Mouse (Mus musculus): ENCODE results near the gene Sh3gl2. TPM values are rescaled to one million over a fixed set of nuclear protein-coding genes. Genes with fewer than 3 reads are reported as not detected.

Sh3gl2 gene
- polyA plus RNA-seq (2014; fragmentation: Nextera tagmentation; extraction: Ambion mirVana), result 4.7 and 5.2 TPM in 2 replicates

GRCm38 (mm10) chr4:85205071-85205635 is at the start of gene Sh3gl2:
Gene Sh3gl2, plus strand, starts transcription at chr4:85205126.
- Histone ChIP-seq H3K9ac (replicated peaks; ENCODE audit: low read length) (peak within 1 kb of the TSS; percentile 59), H3K36me3 (replicated peaks; ENCODE audit: control insufficient read depth, insufficient read depth, low read depth, low read length) (no peaks in the 10 kb centered on the region), H3K27ac (replicated peaks; ENCODE audit: low read depth, low read length) (no peak within 1 kb of the TSS), H3K9me3 (replicated peaks; ENCODE audit: control insufficient read depth, low read length) (no peaks in the 10 kb centered on the region), H3K4me1 (ENCODE audit: control insufficient read depth, insufficient read depth, low read length) (no peaks in the 10 kb centered on the region; the same call in 1 of the 2 replicates), H3K27me3 (ENCODE audit: control insufficient read depth, insufficient read depth, low read length) (peaks cover 20% of the 10 kb centered on the region), H3K4me2 (ENCODE audit: low read depth, low read length) (peak within 1 kb of the TSS; percentile 97), H3K4me3 (ENCODE audit: low read depth, low read length) (peak within 1 kb of the TSS; percentile 67)
- under 1% methylated on average over 47 of the region's 48 CpGs for WGBS
- DNase-seq (ENCODE audit: low spot score), result peak; percentile 58
- ATAC-seq (replicated peaks; ENCODE audit: insufficient number of reproducible peaks, low FRiP score, low TSS enrichment, low read depth), result peak; percentile 82

GRCm38 (mm10) chr4:85161156-85161555 is 43.8 kb upstream of the Sh3gl2 start:
- ATAC-seq (replicated peaks; ENCODE audit: insufficient number of reproducible peaks, low FRiP score, low TSS enrichment, low read depth), result no peak

DNA sequence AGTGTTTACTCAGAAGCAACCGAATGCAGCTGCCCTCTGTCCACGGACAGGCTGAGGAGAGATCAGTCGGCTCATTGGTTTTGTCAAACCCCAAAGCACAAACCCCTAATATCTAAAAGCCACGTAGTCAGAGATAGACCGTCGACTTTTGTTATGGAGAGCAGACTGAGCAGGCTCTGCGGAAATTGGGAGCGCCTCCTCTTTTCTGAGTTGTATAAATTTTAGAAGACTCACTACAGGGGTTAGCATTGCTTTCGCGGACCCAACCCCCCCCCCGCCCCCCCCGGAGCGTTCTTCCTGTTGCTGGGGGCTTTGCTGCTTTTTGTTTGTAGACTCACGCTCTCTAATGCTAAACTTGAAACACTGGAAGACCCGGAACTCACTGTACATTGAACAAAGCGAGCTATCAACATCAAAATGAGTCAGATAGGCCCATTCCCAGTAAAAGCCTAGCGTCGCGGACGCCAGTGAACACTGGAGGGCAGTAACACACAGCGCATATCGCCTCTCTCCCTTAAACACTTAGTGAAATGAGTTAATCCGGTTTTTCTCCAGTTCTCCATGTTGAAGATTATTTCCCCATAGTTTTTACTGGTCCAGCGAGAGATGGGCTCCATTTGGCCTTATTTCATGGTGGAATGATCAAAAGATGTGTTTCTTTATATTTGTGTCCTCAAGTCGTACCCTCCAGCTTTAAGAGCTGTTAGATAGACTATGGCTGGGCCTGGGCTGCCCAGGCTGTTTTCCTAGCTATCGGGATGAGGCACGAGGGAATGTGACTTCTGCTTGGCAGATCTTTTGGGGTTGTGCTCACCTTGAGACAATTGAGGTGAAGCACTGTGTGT is 42.2 kb upstream of the Sh3gl2 start:
- no peak; the same call in 1 of the 2 replicates for ATAC-seq (replicated peaks; ENCODE audit: insufficient number of reproducible peaks, low FRiP score, low TSS enrichment, low read depth)
- no peak overlapping the region for H3K4me3 ChIP-seq (ENCODE audit: low read depth, low read length)
- no peaks in the 10 kb centered on the region for H3K36me3 ChIP-seq (replicated peaks; ENCODE audit: control insufficient read depth, insufficient read depth, low read depth, low read length)
- 29% methylated on average over 27 of the region's 27 CpGs for WGBS
- H3K9ac ChIP-seq (replicated peaks; ENCODE audit: low read length), result no peak overlapping the region
- H3K27me3 ChIP-seq (ENCODE audit: control insufficient read depth, insufficient read depth, low read length), result no peaks in the 10 kb centered on the region; the same call in 1 of the 2 replicates
- H3K9me3 ChIP-seq (replicated peaks; ENCODE audit: control insufficient read depth, low read length), result no peaks in the 10 kb centered on the region
- H3K4me2 ChIP-seq (ENCODE audit: low read depth, low read length), result no peak overlapping the region
- no peaks in the 10 kb centered on the region for H3K4me1 ChIP-seq (ENCODE audit: control insufficient read depth, insufficient read depth, low read length)
- DNase-seq (ENCODE audit: low spot score), result peak; percentile 84
- H3K27ac ChIP-seq (replicated peaks; ENCODE audit: low read depth, low read length), result no peak overlapping the region

More at GRCm38 (mm10) chr4:85161156-85161555, 43.8 kb upstream of the Sh3gl2 start:
- peak; percentile 9 for DNase-seq (ENCODE audit: low spot score)
- H3K9ac ChIP-seq (replicated peaks; ENCODE audit: low read length), result no peak overlapping the region
- no peak overlapping the region for H3K27ac ChIP-seq (replicated peaks; ENCODE audit: low read depth, low read length)
- no peaks in the 10 kb centered on the region for H3K36me3 ChIP-seq (replicated peaks; ENCODE audit: control insufficient read depth, insufficient read depth, low read depth, low read length)
- no peak overlapping the region for H3K4me3 ChIP-seq (ENCODE audit: low read depth, low read length)
- H3K9me3 ChIP-seq (replicated peaks; ENCODE audit: control insufficient read depth, low read length), result no peaks in the 10 kb centered on the region
- no peaks in the 10 kb centered on the region for H3K4me1 ChIP-seq (ENCODE audit: control insufficient read depth, insufficient read depth, low read length)
- H3K27me3 ChIP-seq (ENCODE audit: control insufficient read depth, insufficient read depth, low read length), result no peaks in the 10 kb centered on the region; the same call in 1 of the 2 replicates
- WGBS, result 70% methylated on average over 4 of the region's 4 CpGs
- H3K4me2 ChIP-seq (ENCODE audit: low read depth, low read length), result no peak overlapping the region

DNA sequence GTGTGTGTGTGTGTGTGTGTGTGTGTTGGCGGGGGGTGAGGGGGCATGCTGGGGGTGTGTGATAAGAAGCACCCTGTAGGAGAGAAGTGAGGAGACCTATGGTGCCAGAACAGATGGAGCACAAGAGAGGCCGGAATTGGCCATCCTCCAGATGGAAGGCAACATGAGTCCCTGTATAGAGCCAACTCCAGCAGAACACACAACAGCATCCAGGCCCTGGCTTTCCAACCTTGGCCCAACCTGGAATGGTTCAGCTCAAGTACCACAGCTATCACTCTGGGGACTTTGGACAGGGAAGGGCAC is 41.7 kb upstream of the Sh3gl2 start:
- no peak for DNase-seq (ENCODE audit: low spot score)
- H3K36me3 ChIP-seq (replicated peaks; ENCODE audit: control insufficient read depth, insufficient read depth, low read depth, low read length), result no peaks in the 10 kb centered on the region
- H3K4me1 ChIP-seq (ENCODE audit: control insufficient read depth, insufficient read depth, low read length), result no peaks in the 10 kb centered on the region
- ATAC-seq (replicated peaks; ENCODE audit: insufficient number of reproducible peaks, low FRiP score, low TSS enrichment, low read depth), result no peak
- no peak overlapping the region for H3K27ac ChIP-seq (replicated peaks; ENCODE audit: low read depth, low read length)
- no peak overlapping the region for H3K4me2 ChIP-seq (ENCODE audit: low read depth, low read length)
- no peaks in the 10 kb centered on the region; the same call in 1 of the 2 replicates for H3K27me3 ChIP-seq (ENCODE audit: control insufficient read depth, insufficient read depth, low read length)
- 80% methylated on average over 2 of the region's 2 CpGs for WGBS
- no peaks in the 10 kb centered on the region for H3K9me3 ChIP-seq (replicated peaks; ENCODE audit: control insufficient read depth, low read length)
- no peak overlapping the region for H3K4me3 ChIP-seq (ENCODE audit: low read depth, low read length)
- H3K9ac ChIP-seq (replicated peaks; ENCODE audit: low read length), result no peak overlapping the region

- 91% methylated on average over 12 of the region's 12 CpGs for WGBS
- H3K27me3 ChIP-seq (ENCODE audit: control insufficient read depth, insufficient read depth, low read length), result no peaks in the 10 kb centered on the region; the same call in 1 of the 2 replicates
Measured at GRCm38 (mm10) chr4:85168001-85168400, 36.9 kb upstream of the Sh3gl2 start.

GRCm38 (mm10) chr4:85175466-85175865 is 29.5 kb upstream of the Sh3gl2 start:
- H3K27me3 ChIP-seq (ENCODE audit: control insufficient read depth, insufficient read depth, low read length), result no peaks in the 10 kb centered on the region
- ATAC-seq (replicated peaks; ENCODE audit: insufficient number of reproducible peaks, low FRiP score, low TSS enrichment, low read depth) (no peak), DNase-seq (ENCODE audit: low spot score) (no peak)
- no peak overlapping the region for H3K9ac ChIP-seq (replicated peaks; ENCODE audit: low read length)
- WGBS, result 82% methylated on average over 4 of the region's 4 CpGs
- H3K4me1 ChIP-seq (ENCODE audit: control insufficient read depth, insufficient read depth, low read length), result no peaks in the 10 kb centered on the region
- H3K4me3 ChIP-seq (ENCODE audit: low read depth, low read length), result no peak overlapping the region
- H3K9me3 ChIP-seq (replicated peaks; ENCODE audit: control insufficient read depth, low read length), result no peaks in the 10 kb centered on the region
- H3K4me2 ChIP-seq (ENCODE audit: low read depth, low read length), result no peak overlapping the region
- H3K36me3 ChIP-seq (replicated peaks; ENCODE audit: control insufficient read depth, insufficient read depth, low read depth, low read length), result no peaks in the 10 kb centered on the region
- no peak overlapping the region for H3K27ac ChIP-seq (replicated peaks; ENCODE audit: low read depth, low read length)

More at GRCm38 (mm10) chr4:85168001-85168400, 36.9 kb upstream of the Sh3gl2 start:
- no peaks in the 10 kb centered on the region for H3K9me3 ChIP-seq (replicated peaks; ENCODE audit: control insufficient read depth, low read length)
- H3K36me3 ChIP-seq (replicated peaks; ENCODE audit: control insufficient read depth, insufficient read depth, low read depth, low read length), result no peaks in the 10 kb centered on the region
- H3K4me1 ChIP-seq (ENCODE audit: control insufficient read depth, insufficient read depth, low read length), result no peaks in the 10 kb centered on the region
- ATAC-seq (replicated peaks; ENCODE audit: insufficient number of reproducible peaks, low FRiP score, low TSS enrichment, low read depth) (no peak), DNase-seq (ENCODE audit: low spot score) (no peak)
- no peak overlapping the region for H3K27ac ChIP-seq (replicated peaks; ENCODE audit: low read depth, low read length)
- H3K9ac ChIP-seq (replicated peaks; ENCODE audit: low read length), result no peak overlapping the region
- H3K4me2 ChIP-seq (ENCODE audit: low read depth, low read length), result no peak overlapping the region
- H3K4me3 ChIP-seq (ENCODE audit: low read depth, low read length), result no peak overlapping the region

DNA sequence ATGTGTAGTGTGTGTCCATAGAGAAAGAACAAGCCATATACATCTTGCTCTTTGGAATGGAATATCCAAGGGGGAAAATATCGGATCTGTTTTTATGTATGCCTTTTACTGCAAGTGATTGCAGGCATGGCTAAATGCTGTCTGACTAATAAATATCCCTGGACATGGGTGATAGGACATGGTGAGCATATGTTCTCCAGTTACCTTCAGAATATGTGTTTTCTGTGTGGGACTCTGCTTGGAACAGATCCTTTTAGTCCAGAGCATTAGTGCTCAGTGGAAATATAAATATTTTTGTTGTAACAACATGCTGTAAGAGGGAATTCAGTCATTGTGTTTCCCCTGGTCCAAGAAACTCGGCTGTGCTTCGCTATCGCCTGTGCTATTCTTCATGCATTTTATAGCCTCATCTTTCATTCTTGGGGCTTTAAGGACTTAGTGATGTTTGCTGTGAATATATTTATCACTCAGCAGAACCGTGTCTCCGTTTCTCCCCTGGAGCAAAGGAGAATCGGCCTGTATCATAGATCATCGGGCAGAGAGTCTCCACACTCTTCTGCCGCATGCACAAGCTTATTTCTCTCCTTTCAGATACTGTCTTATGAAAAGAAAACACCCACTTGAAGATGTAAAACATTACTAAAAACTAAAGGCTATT is 26.4 kb upstream of the Sh3gl2 start:
- no peak overlapping the region for H3K4me2 ChIP-seq (ENCODE audit: low read depth, low read length)
- ATAC-seq (replicated peaks; ENCODE audit: insufficient number of reproducible peaks, low FRiP score, low TSS enrichment, low read depth) (no peak), DNase-seq (ENCODE audit: low spot score) (no peak)
- H3K9me3 ChIP-seq (replicated peaks; ENCODE audit: control insufficient read depth, low read length), result no peaks in the 10 kb centered on the region
- H3K36me3 ChIP-seq (replicated peaks; ENCODE audit: control insufficient read depth, insufficient read depth, low read depth, low read length), result no peaks in the 10 kb centered on the region
- no peak overlapping the region for H3K4me3 ChIP-seq (ENCODE audit: low read depth, low read length)
- no peaks in the 10 kb centered on the region for H3K27me3 ChIP-seq (ENCODE audit: control insufficient read depth, insufficient read depth, low read length)
- H3K4me1 ChIP-seq (ENCODE audit: control insufficient read depth, insufficient read depth, low read length), result no peaks in the 10 kb centered on the region
- no peak overlapping the region for H3K9ac ChIP-seq (replicated peaks; ENCODE audit: low read length)
- 88% methylated on average over 9 of the region's 9 CpGs for WGBS
- H3K27ac ChIP-seq (replicated peaks; ENCODE audit: low read depth, low read length), result no peak overlapping the region

DNA sequence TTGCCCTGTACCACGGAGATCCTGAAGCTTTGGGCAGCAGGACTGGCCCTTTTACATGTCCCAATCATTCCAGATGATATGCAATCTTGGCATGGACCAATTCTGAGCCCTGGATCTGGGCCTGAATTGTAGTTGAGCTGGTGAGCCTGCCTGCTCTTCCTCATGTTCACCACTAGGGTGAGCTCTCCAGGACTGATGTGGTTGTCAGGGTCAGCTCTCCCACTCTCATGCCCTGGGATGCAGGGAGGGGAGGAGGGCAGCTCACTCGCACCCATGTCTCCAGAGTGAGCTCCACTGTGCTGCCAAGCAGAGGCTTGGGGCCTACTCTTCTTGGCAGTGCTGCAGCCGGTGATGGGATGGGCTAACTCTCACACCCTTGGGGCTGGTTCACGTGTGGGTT is 18.9 kb upstream of the Sh3gl2 start:
- Histone ChIP-seq H3K4me2 (ENCODE audit: low read depth, low read length) (no peak overlapping the region), H3K36me3 (replicated peaks; ENCODE audit: control insufficient read depth, insufficient read depth, low read depth, low read length) (no peaks in the 10 kb centered on the region), H3K4me3 (ENCODE audit: low read depth, low read length) (no peak overlapping the region), H3K27me3 (ENCODE audit: control insufficient read depth, insufficient read depth, low read length) (no peaks in the 10 kb centered on the region), H3K9me3 (replicated peaks; ENCODE audit: control insufficient read depth, low read length) (no peaks in the 10 kb centered on the region), H3K4me1 (ENCODE audit: control insufficient read depth, insufficient read depth, low read length) (no peaks in the 10 kb centered on the region), H3K9ac (replicated peaks; ENCODE audit: low read length) (no peak overlapping the region), H3K27ac (replicated peaks; ENCODE audit: low read depth, low read length) (no peak overlapping the region)
- ATAC-seq (replicated peaks; ENCODE audit: insufficient number of reproducible peaks, low FRiP score, low TSS enrichment, low read depth) (no peak), DNase-seq (ENCODE audit: low spot score) (peak; percentile 26)
- 50% methylated on average over 4 of the region's 4 CpGs for WGBS

All from embryonic facial prominence, embryonic 11.5 days (tissue).